In the genomic region with DNA sequence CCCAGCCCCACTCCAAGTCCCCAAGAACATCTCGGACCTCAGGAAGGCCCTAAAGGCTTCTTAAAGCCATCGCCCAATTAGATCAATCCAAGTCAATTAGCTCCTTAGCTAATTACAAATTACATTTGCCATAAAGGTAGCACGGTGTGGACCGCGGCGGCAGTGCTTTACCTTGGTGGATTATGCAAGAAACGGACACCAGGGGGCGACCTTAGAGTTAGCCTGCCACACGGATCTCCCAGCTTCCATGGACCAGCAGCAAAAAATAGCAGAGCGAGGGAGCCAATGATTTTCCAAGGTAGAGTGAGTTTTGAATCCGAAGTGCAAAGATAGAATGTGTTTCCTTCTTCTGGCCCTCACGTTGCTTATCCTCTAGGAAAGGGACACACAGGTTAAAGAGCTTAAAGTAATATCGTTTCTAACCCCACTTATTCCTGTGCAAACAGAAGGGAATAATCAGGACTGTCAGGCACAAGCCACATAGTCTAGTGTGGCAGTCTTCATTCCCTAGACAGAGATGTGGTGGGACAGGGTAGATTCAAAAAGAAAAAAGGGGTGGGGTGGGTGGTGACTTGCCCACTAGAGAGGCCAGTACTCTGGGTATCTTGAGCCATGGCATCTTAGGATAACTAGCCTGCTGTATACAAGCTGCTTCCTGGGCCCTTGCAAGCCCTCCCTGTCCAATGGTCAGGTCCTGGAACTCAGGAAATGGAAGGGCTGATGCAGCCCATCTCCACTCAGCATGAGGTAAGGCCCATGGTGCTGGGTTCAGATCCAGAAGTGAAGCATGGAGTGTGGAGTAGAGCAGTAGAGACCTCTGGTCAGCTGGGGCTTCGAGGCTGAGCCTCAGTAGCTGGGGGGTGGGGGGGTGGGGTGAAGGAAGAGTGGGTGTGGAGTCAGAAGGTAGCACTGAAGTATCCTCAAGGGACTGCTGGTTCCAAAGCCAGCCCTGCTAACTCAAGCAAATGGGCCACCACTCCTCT, we compare ENCODE assay signal across 9 mouse cellular contexts. TPM values are rescaled to one million over a fixed set of nuclear protein-coding genes. Genes with fewer than 3 reads are reported as not detected.
DNase-seq lines count a peak whose midpoint lies in the region; ATAC-seq and TF ChIP-seq lines count a peak whose summit lies in the region.
"Had no signal": no experiment of that assay in that cellular context is flagged by ENCODE, and none has a peak within 500 bp of the region (broad histone marks: within the 10 kb centered on the region; RNA-seq: fewer than 3 reads in every experiment).

No protein-coding gene starts in this region.

- no peak overlapping the region for H3K4me2 ChIP-seq in lung, embryonic 14.5 days
- H3K4me2 ChIP-seq: heart, embryonic 13.5 days had no signal

- H3K4me3 ChIP-seq in E14TG2a.4 (replicated peaks; ENCODE audit: low read length): no peak overlapping the region
- H3K4me3 ChIP-seq in cortical plate, adult 2 months (ENCODE audit: insufficient read depth, low read length): no peak overlapping the region
- no peak overlapping the region for H3K4me3 ChIP-seq in lung, embryonic 14.5 days (ENCODE audit: low read depth, low read length)
- H3K4me3 ChIP-seq: heart, embryonic 13.5 days had no signal

- peaks cover 20% of the 10 kb centered on the region for H3K4me1 ChIP-seq in E14TG2a.4 (replicated peaks; ENCODE audit: low read depth, low read length)
- no peaks in the 10 kb centered on the region for H3K4me1 ChIP-seq in cortical plate, adult 2 months (ENCODE audit: control insufficient read depth, insufficient read depth, low read length)
- H3K4me1 ChIP-seq in lung, embryonic 14.5 days (ENCODE audit: insufficient read depth): no peaks in the 10 kb centered on the region

- H3K36me3 ChIP-seq in E14TG2a.4 (ENCODE audit: insufficient read depth, low read length): no peaks in the 10 kb centered on the region
- no peaks in the 10 kb centered on the region for H3K36me3 ChIP-seq in lung, embryonic 14.5 days (ENCODE audit: insufficient read depth)
- H3K36me3 ChIP-seq: heart, embryonic 13.5 days had no signal

- no peak for ATAC-seq in lung, embryonic 14.5 days (ENCODE audit: insufficient read depth)

- TF ChIP-seq POLR2A in cortical plate, adult 2 months (IDR thresholded peaks at IDR 0.05; ENCODE audit: extremely low read depth, insufficient read depth, low read length): no peak

- H3K9ac ChIP-seq in lung, embryonic 14.5 days: no peak overlapping the region
- H3K9ac ChIP-seq: heart, embryonic 13.5 days had no signal

- H3K27ac ChIP-seq in cortical plate, adult 2 months (ENCODE audit: insufficient read depth, low read length): no peak overlapping the region
- no peak overlapping the region for H3K27ac ChIP-seq in lung, embryonic 14.5 days (ENCODE audit: low read depth)
- H3K27ac ChIP-seq: heart, embryonic 13.5 days had no signal

- H3K27me3 ChIP-seq in E14TG2a.4 (ENCODE audit: insufficient read depth, low read length): peaks cover 72% of the 10 kb centered on the region
- H3K27me3 ChIP-seq in lung, embryonic 14.5 days (ENCODE audit: insufficient read depth, low read length): peaks cover 38% of the 10 kb centered on the region

- TF ChIP-seq CTCF in E14TG2a.4 (conservative IDR thresholded peaks at IDR 0.05; ENCODE audit: low read length): peak; percentile 69
- TF ChIP-seq CTCF in cortical plate, adult 2 months (IDR thresholded peaks at IDR 0.05; ENCODE audit: extremely low read depth, insufficient read depth, low read length): peak; percentile 78
- peak; percentile 87 for TF ChIP-seq CTCF in lung, embryonic 14.5 days (IDR thresholded peaks at IDR 0.05; ENCODE audit: low read depth)

- WGBS in lung, embryonic 14.5 days: 11% methylated on average over 14 of the region's 14 CpGs

- intact Hi-C loops in heart, postnatal 10 days (cut with DNase I): loop anchor here (2.0 kb wide), 2 partner anchors 345 to 519 kb away; no protein-coding TSS in a partner anchor

- no peaks in the 10 kb centered on the region for H3K9me3 ChIP-seq in E14TG2a.4 (ENCODE audit: low read length)
- H3K9me3 ChIP-seq in lung, embryonic 14.5 days (ENCODE audit: low read depth, low read length): no peaks in the 10 kb centered on the region
- H3K9me3 ChIP-seq: heart, embryonic 13.5 days had no signal

- DNase-seq in adrenal gland, adult 18-20 months (ENCODE audit: low spot score in 2 of 2): peak; percentile 69 to 71
- peak; percentile 68 to 86 for DNase-seq in heart, postnatal 10 days
- peak; percentile 67 to 91 for DNase-seq in kidney, postnatal 36 days
- peak; percentile 87 for DNase-seq in lung, embryonic 14.5 days
- peak; percentile 89 for DNase-seq in retina, embryonic 14.5 days (ENCODE audit: low spot score)
- peak; percentile 34 for DNase-seq in yolk sac, embryonic 10.5 days (ENCODE audit: low spot score)

RNA-seq across cellular contexts. Expression of a gene that starts 8.7 kb away (rescaled TPM):
- total RNA-seq in adrenal gland, adult 18-20 months (2021): not detected
- polyA plus RNA-seq in cortical plate, adult 2 months (2012; rRNA removed): not detected in 2 replicates
- total RNA-seq in heart, postnatal 10 days (2021): not detected
- polyA plus RNA-seq in lung, embryonic 14.5 days (2014; fragmentation: Nextera tagmentation; extraction: Ambion mirVana): 0.35 and 0.86 TPM in 2 replicates

RNA-seq across cellular contexts. Expression of a gene that starts 28.6 kb away (rescaled TPM):
- 1 to 10 TPM; 5.0 to 6.3 TPM for total RNA-seq in adrenal gland, adult 18-20 months (2021)
- polyA plus RNA-seq in cortical plate, adult 2 months (2012; rRNA removed): 15.4 and 16.6 TPM in 2 replicates
- 1 to 10 TPM; 8.4 TPM for total RNA-seq in heart, postnatal 10 days (2021)
- polyA plus RNA-seq in lung, embryonic 14.5 days (2014; fragmentation: Nextera tagmentation; extraction: Ambion mirVana): 13.7 and 14.8 TPM in 2 replicates

Comparison
In these comparisons a context has a peak if more than half of its experiments do, and no peak if none do; other contexts are left out.
1. DNase-seq: peak in every context shown above with its lines; median percentile 89 in retina, embryonic 14.5 days; 87 in lung, embryonic 14.5 days; 79 in kidney, postnatal 36 days; 77 in heart, postnatal 10 days; 70 in adrenal gland, adult 18-20 months; 34 in yolk sac, embryonic 10.5 days.